Mouse (Mus musculus): Measurements from ENCODE around the gene Dhx38.
A peak's percentile ranks its signal among the peaks of the same experiment; 100 is the strongest.

The Dhx38 gene

DNA sequence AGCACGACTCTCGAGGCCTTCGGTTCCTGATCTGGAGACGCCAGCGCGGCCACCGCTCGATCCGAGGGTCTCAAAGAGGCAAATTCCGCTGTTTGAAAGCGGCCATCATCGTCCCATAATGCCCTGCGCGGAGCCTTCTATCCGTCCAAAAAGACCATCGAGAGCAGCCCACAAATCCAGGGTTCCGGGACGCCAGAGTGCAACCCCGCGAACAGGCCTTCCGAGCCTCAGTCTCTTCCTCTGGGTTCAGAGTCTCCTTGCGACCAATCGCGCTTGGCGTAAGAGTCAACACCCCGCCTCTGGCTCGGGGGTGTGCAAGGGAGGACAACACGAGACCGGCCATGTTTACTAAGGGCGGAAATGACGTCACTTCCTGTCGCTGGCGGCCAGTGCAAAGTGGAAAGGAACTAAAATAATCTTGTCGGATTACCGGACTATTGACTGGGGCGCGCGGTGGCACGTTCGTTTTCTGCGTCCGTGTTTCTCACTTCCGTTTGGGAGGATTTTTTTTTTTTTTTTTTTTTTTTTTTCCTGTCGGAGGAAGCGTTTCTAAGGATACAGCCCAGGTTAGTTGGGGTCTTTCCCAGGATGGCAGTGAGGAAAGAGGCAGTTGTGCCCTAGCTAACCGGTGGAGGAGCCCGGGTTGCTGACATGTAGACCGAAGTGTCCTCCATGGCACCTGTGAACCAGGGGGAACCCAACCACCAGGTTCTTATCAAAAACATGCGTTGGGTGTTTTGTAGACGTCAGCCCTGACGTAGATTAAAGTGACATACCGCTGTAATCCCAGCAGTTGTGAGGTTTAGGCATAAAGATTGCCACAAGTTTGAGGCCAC lies at the start of gene Dhx38, which contains the start of gene Txnl4b:
Gene Dhx38, minus strand, starts transcription at position 364 of the 836 bp plus-strand sequence.
Gene Txnl4b, plus strand, starts transcription at position 395 of the 836 bp plus-strand sequence.
- peak; percentile 100 for DNase-seq (ENCODE audit: low read depth, low spot score)

- no peak for DNase-seq (ENCODE audit: low read depth, low spot score)
Measured at GRCm38 (mm10) chr8:109614243-109615210, 48.9 kb upstream of the Dhx38 start, which contains the start of gene Pkd1l3. Pkd1l3 (plus strand) TSS chr8:109614517.

DNA sequence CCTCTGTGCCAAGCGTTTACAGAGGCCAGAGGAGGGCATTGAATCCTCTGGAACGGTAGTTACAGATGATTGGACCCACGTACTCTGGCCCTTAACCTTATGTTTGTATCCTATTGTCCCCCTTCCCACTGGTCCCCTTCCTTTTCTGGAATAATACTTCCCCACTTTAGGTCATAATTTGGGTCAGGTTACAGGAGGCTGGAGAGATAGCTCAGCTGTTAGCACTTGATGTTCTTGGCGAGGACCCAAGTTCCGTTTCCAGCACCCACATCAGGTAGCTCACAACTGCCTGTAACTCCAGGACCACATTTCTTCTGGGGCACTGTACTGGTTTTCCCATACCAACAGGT lies 43.5 kb upstream of the Dhx38 start:
- DNase-seq (ENCODE audit: low read depth, low spot score), result peak; percentile 68

GRCm38 (mm10) chr8:109608271-109609152 lies 42.9 kb upstream of the Dhx38 start, which contains the start of gene Dhodh:
Dhodh (minus strand) TSS chr8:109608673.
- peak; percentile 95 for DNase-seq (ENCODE audit: low read depth, low spot score)

GRCm38 (mm10) chr8:109607650-109608049 lies 42.0 kb upstream of the Dhx38 start:
- DNase-seq (ENCODE audit: low read depth, low spot score), result peak; percentile 30

GRCm38 (mm10) chr8:109606725-109607124 lies 41.1 kb upstream of the Dhx38 start:
- no peak for DNase-seq (ENCODE audit: low read depth, low spot score)

DNA sequence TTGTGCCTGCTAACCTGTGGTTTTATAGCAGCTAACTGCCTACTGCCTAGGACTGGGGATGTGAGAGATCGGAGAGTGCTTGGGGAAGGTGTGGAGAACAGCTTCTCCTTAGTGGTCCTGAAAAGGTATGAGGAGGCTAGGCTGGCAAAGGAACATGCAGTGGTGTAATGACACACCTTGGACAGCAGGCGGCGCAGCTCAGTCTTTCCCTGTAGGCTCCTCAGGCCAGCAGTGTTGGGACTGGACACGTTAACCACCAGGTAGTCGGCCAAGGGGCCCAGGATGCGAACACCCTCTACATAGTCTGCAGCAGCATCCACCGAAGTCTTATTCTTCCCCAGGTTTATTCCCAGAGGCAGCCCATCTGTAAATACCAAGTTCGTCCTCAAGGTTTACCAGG lies 30.2 kb upstream of the Dhx38 start:
- peak; percentile 72 for DNase-seq (ENCODE audit: low read depth, low spot score)

- DNase-seq (ENCODE audit: low read depth, low spot score), result peak; percentile 80
Measured at GRCm38 (mm10) chr8:109593117-109593788, 27.6 kb upstream of the Dhx38 start.

- no peak for DNase-seq (ENCODE audit: low read depth, low spot score)
Measured at GRCm38 (mm10) chr8:109592164-109592563, 26.5 kb upstream of the Dhx38 start.

DNA sequence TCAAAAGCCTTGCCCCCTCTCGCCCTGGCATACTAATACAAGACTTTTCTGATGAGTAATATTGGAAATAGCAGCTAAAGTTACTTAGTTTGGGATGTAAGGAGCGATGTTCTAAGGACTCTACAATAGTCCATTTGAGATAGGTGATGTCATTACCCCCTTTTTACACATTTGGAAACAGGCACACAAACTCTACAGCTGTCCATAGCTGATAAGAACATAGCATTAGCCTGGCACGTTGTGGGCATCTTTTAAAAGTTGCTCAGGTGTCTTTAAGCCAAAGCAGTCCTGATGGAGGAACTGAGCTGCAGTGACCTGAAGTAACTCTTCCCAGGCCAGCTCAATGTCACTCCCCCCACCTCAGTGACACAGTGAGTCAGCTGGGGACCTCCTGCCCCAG lies 25.7 kb upstream of the Dhx38 start:
- no peak for DNase-seq (ENCODE audit: low read depth, low spot score)

- no peak for DNase-seq (ENCODE audit: low read depth, low spot score)
Measured at GRCm38 (mm10) chr8:109590901-109591300, 25.2 kb upstream of the Dhx38 start.

DNA sequence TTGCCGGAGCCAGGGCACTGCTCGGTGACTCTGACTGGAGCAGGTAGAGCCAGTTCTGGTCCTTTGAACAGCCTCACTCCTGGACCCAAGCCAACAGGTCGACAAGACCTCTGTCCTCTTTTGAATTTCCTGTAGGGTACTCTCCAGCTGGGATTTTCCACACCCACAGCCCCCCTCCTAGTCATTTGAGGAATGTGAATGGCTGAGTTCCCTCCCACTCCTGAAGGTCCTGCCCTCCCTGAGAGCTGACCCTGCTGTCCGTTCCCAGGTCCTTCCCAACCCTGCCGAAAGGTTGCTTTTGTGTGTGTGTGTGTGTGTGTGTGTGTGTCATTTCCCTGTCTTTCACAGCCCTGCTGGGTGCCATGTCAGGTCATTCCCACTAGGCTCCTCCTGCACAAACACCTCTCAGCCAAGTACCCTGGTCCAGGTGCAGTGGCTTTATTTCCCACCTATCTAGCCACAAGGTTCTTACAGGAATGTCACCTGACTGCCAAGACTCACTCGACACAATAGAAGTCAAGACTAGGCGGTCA lies 21.4 kb upstream of the Dhx38 start:
- no peak for DNase-seq (ENCODE audit: low read depth, low spot score)

DNA sequence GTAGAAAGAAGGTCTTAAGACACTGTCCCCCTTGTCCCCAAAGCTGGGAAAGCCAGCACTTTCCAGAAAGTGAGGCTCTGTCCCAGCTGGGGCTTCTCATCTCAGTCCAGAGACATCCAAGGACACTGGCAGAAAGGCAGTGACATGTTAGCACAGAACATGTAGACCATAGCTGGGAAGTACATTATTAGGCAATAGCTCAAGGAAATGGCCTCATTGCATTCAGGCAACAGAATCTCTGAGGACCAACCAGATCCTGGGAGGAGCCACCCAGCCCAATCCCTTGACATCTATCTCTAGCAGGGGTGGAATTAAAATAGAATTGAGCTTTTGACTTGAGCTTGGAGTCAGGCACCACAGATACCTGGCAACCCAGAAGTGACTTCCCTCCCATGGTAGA lies 20.0 kb upstream of the Dhx38 start:
- DNase-seq (ENCODE audit: low read depth, low spot score), result no peak

DNA sequence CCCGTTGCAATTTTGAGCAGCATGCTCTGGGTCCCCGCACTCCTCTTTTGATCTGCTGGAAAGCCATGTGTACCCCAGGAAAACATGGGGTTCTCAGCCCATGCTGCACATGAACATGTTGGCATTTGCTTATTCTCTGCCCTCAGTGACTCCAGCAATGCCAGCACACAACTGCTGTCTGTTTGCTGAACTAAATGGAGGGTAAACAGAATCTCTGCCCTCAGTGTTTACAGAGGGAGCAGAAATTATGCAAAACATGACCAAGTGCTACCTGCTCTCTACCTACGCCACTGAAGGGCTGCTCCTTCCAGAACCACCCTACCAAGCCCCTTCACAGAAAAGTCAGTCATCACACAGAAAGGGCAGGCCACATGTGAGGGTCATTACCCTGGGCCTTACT lies 19.2 kb upstream of the Dhx38 start:
- DNase-seq (ENCODE audit: low read depth, low spot score), result no peak

DNA sequence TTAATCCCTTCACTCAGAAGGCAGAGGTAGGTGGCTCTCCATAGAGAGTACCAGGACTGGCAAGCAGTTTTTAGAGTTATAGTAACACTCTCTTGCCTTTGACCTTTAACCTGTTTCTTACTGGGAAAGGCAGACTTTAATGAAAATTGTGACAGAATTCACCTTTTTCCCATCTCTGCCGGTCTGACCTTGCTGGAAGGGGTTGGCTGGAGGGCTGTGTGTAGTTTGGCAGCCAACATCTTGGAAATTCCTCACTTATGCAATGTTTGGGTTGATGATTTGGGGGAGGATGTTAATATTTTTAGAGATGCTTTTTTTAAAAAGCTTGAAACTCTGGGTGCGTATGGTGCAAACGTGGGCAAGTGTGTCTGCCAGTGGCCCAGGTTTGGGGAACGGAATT lies 18.6 kb upstream of the Dhx38 start:
- DNase-seq (ENCODE audit: low read depth, low spot score), result no peak

DNA sequence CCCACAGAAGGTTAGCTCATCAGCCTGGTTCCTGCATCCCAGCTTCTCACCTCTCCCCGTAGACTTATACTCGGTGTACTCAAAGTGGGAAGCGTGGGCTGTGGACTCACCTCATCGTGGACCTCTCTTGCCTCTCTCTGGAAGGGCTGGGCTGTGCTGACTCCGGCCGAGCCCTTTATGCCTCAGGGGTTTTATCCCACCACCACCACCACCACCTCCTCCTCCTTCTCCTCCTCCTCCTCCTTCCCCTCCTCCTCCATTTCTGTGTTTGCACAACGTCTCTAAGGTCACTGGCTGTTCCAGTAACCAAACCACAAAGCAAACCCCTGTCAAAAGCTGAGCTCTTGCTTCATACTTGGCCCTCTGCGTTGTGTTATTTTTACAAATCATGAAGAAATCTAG lies 13.2 kb upstream of the Dhx38 start, which contains the start of gene Hp:
Gene Hp, minus strand, starts transcription at position 273 of the 402 bp plus-strand sequence.
- no peak for DNase-seq (ENCODE audit: low read depth, low spot score)

- no peak for DNase-seq (ENCODE audit: low read depth, low spot score)
Measured at GRCm38 (mm10) chr8:109576311-109576710, 10.7 kb upstream of the Dhx38 start.

- DNase-seq (ENCODE audit: low read depth, low spot score), result no peak
Measured at GRCm38 (mm10) chr8:109571139-109571538, 5.5 kb upstream of the Dhx38 start.

DNA sequence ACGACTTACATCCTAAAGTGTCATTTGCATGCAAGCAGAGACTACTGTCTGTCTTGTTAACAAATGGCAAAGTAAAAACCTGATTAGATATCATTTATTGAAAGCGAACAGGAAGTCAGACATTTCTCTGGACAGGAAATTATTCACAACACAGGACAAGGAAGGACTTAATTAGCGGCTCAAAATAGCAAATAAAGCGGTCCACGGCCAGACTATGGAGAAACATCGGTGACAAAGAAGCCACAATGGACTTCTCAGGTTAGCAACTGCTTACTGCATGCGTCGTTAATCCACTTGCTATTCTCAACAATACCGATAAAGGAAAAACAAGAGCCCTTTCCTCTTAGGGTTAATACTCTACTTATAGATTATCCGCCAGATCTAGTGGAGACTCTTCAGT lies 895 bp downstream of the Dhx38 start:
- DNase-seq (ENCODE audit: low read depth, low spot score), result peak; percentile 23

DNA sequence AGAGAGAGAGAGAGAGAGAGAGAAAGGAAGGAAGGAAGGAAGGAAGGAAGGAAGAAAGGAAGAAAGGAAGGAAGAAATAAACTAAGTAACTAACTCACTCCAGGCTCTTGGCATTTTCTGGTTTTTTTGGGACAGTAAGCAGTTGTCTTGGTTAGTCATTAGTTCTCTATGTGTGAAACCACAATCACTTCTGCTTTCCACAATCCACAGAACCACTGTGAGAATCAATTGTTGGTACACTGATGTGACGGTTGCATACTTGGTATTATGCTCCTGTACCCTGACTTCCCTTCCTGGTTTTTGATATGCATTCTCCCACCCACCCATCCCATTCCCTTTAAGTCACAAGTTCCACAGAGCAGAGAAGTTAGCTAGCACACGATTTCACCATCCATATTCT lies 1.8 kb downstream of the Dhx38 start:
- peak; percentile 14 for DNase-seq (ENCODE audit: low read depth, low spot score)
